Mouse (Mus musculus): Measurements from ENCODE around the gene Unc5c.

The Unc5c gene

GRCm38 (mm10) chr3:141601072-141601549 is 136.1 kb downstream of the Unc5c start:
- DNase-seq = no peak

- no peak for DNase-seq
These were observed 151.7 kb downstream of the Unc5c start for GRCm38 (mm10) chr3:141616718-141617117.

GRCm38 (mm10) chr3:141618675-141619074 is 153.7 kb downstream of the Unc5c start:
- no peak for DNase-seq

- DNase-seq = no peak
These were observed 156.5 kb downstream of the Unc5c start for GRCm38 (mm10) chr3:141621496-141621895.

- no peak for DNase-seq
These were observed 162.1 kb downstream of the Unc5c start for GRCm38 (mm10) chr3:141626935-141627638.

- no peak for DNase-seq
These were observed 162.6 kb downstream of the Unc5c start for GRCm38 (mm10) chr3:141627639-141627977.

GRCm38 (mm10) chr3:141629431-141629830 is 164.4 kb downstream of the Unc5c start:
- DNase-seq = no peak

- DNase-seq = no peak
These were observed 172.9 kb downstream of the Unc5c start for GRCm38 (mm10) chr3:141637900-141638299.

GRCm38 (mm10) chr3:141644264-141644663 is 179.2 kb downstream of the Unc5c start:
- DNase-seq = no peak

GRCm38 (mm10) chr3:141646588-141646987 is 181.6 kb downstream of the Unc5c start:
- DNase-seq = no peak

GRCm38 (mm10) chr3:141650658-141651057 is 185.6 kb downstream of the Unc5c start:
- DNase-seq = no peak

GRCm38 (mm10) chr3:141653915-141654314 is 188.9 kb downstream of the Unc5c start:
- no peak for DNase-seq

GRCm38 (mm10) chr3:141659041-141659789 is 194.2 kb downstream of the Unc5c start:
- DNase-seq = no peak

- DNase-seq = no peak
These were observed 195.3 kb downstream of the Unc5c start for GRCm38 (mm10) chr3:141660065-141661062.

- DNase-seq = no peak
These were observed 224.1 kb downstream of the Unc5c start for GRCm38 (mm10) chr3:141689113-141689512.

GRCm38 (mm10) chr3:141690676-141691075 is 225.7 kb downstream of the Unc5c start:
- DNase-seq = no peak

GRCm38 (mm10) chr3:141691418-141691817 is 226.4 kb downstream of the Unc5c start:
- DNase-seq = no peak

- DNase-seq = no peak
These were observed 226.8 kb downstream of the Unc5c start for GRCm38 (mm10) chr3:141691846-141692245.

- DNase-seq = no peak
These were observed 234.2 kb downstream of the Unc5c start for GRCm38 (mm10) chr3:141699177-141699576.

GRCm38 (mm10) chr3:141701381-141701909 is 236.4 kb downstream of the Unc5c start:
- no peak for DNase-seq

- DNase-seq = no peak
These were observed 246.6 kb downstream of the Unc5c start for GRCm38 (mm10) chr3:141711601-141712000.

- no peak for DNase-seq
These were observed 251.4 kb downstream of the Unc5c start for GRCm38 (mm10) chr3:141716371-141716770.

- DNase-seq = no peak
These were observed 254.0 kb downstream of the Unc5c start for GRCm38 (mm10) chr3:141719050-141719449.

Measured in kidney, adult 18-20 months (tissue).